Mouse (Mus musculus): ENCODE measurements around the gene 4931414P19Rik.

The 4931414P19Rik gene

GRCm38 (mm10) chr14:54605752-54606321 lies at the start of gene 4931414P19Rik:
TSS of gene 4931414P19Rik (minus strand) at chr14:54605993.
- DNase-seq = peak; percentile 83 to 88

- DNase-seq = peak; percentile 82 to 91
Observed at GRCm38 (mm10) chr14:54653496-54653895, 47.7 kb upstream of the 4931414P19Rik start.

- no peak for DNase-seq
Observed at GRCm38 (mm10) chr14:54652787-54653186, 47.0 kb upstream of the 4931414P19Rik start.

- no peak for DNase-seq
Observed at GRCm38 (mm10) chr14:54651556-54651955, 45.8 kb upstream of the 4931414P19Rik start.

- DNase-seq = peak; percentile 86 to 90
Observed at GRCm38 (mm10) chr14:54650621-54651454, 45.0 kb upstream of the 4931414P19Rik start.

- no peak for DNase-seq
Observed at GRCm38 (mm10) chr14:54647900-54648299, 42.1 kb upstream of the 4931414P19Rik start.

GRCm38 (mm10) chr14:54646898-54647636 lies 41.3 kb upstream of the 4931414P19Rik start:
- DNase-seq = no peak

- no peak for DNase-seq
Observed at GRCm38 (mm10) chr14:54646455-54646854, 40.7 kb upstream of the 4931414P19Rik start.

GRCm38 (mm10) chr14:54644294-54644693 lies 38.5 kb upstream of the 4931414P19Rik start:
- DNase-seq = no peak

- no peak for DNase-seq
Observed at GRCm38 (mm10) chr14:54643011-54643410, 37.2 kb upstream of the 4931414P19Rik start.

- peak in 1 of 2 experiments; percentile 16 for DNase-seq
Observed at GRCm38 (mm10) chr14:54642224-54642944, 36.6 kb upstream of the 4931414P19Rik start.

- peak; percentile 88 for DNase-seq
Observed at GRCm38 (mm10) chr14:54641305-54641969, 35.6 kb upstream of the 4931414P19Rik start, which contains the start of gene Cdh24. TSS of gene Cdh24 (minus strand) at chr14:54641364.

GRCm38 (mm10) chr14:54640946-54641304 lies 35.1 kb upstream of the 4931414P19Rik start, which contains the start of gene Gm17606:
TSS of gene Gm17606 (plus strand) at chr14:54640952.
- DNase-seq = no peak

GRCm38 (mm10) chr14:54640121-54640520 lies 34.3 kb upstream of the 4931414P19Rik start:
- DNase-seq = no peak

GRCm38 (mm10) chr14:54638210-54638609 lies 32.4 kb upstream of the 4931414P19Rik start:
- DNase-seq = no peak

- DNase-seq = peak; percentile 55 to 68
Observed at GRCm38 (mm10) chr14:54636954-54637353, 31.2 kb upstream of the 4931414P19Rik start.

GRCm38 (mm10) chr14:54634182-54634581 lies 28.4 kb upstream of the 4931414P19Rik start:
- no peak for DNase-seq

GRCm38 (mm10) chr14:54632252-54632651 lies 26.5 kb upstream of the 4931414P19Rik start:
- DNase-seq = no peak

- DNase-seq = no peak
Observed at GRCm38 (mm10) chr14:54631240-54631599, 25.4 kb upstream of the 4931414P19Rik start.

GRCm38 (mm10) chr14:54630583-54631239 lies 24.9 kb upstream of the 4931414P19Rik start:
- no peak for DNase-seq

- no peak for DNase-seq
Observed at GRCm38 (mm10) chr14:54629797-54630196, 24.0 kb upstream of the 4931414P19Rik start.

- no peak for DNase-seq
Observed at GRCm38 (mm10) chr14:54628103-54628502, 22.3 kb upstream of the 4931414P19Rik start.

Measured in cerebellum, adult 18-20 months (tissue).